Mouse (Mus musculus): ENCODE measurements at regions not wholly inside any gene's neighbourhood (a gene's known extent, or its start where the extent isn't known, plus 50 kb on each side); places are given as distances from the start of the nearest gene placed in this dataset.

GRCm38 (mm10) chr12:49170097-49170496 is 212.4 kb upstream of the Foxg1 start:
- no peaks in the 10 kb centered on the region for H3K4me1 ChIP-seq (ENCODE audit: insufficient read depth, low read depth, low read length)
- no peak overlapping the region for H3K9ac ChIP-seq (replicated peaks; ENCODE audit: low read depth)
- no peaks in the 10 kb centered on the region for H3K36me3 ChIP-seq (ENCODE audit: insufficient read depth, low read length)
- no peaks in the 10 kb centered on the region for H3K27me3 ChIP-seq (replicated peaks; ENCODE audit: insufficient read depth, low read length)
- no peak overlapping the region for H3K4me2 ChIP-seq (replicated peaks; ENCODE audit: low read depth, low read length)
- WGBS, result 43% methylated on average over 5 of the region's 5 CpGs
- DNase-seq (ENCODE audit: low spot score) (no peak), ATAC-seq (no peak)
- TF ChIP-seq EP300 (IDR thresholded peaks at IDR 0.05) (no peak), CTCF (IDR thresholded peaks at IDR 0.05) (peak; percentile 26; the same call in 1 of the 2 replicates)
- H3K4me3 ChIP-seq (ENCODE audit: low read depth, low read length), result no peak overlapping the region
- no peaks in the 10 kb centered on the region for H3K9me3 ChIP-seq (ENCODE audit: low read length)
- H3K27ac ChIP-seq (ENCODE audit: low read length), result no peak overlapping the region

- 40% methylated on average over 1 of the region's 1 CpGs for WGBS
- Histone ChIP-seq H3K9me3 (ENCODE audit: low read length) (no peaks in the 10 kb centered on the region), H3K4me2 (replicated peaks; ENCODE audit: low read depth, low read length) (no peak overlapping the region), H3K4me3 (ENCODE audit: low read depth, low read length) (no peak overlapping the region), H3K4me1 (ENCODE audit: insufficient read depth, low read depth, low read length) (no peaks in the 10 kb centered on the region), H3K27ac (ENCODE audit: low read length) (no peak overlapping the region), H3K27me3 (replicated peaks; ENCODE audit: insufficient read depth, low read length) (no peaks in the 10 kb centered on the region), H3K9ac (replicated peaks; ENCODE audit: low read depth) (no peak overlapping the region), H3K36me3 (ENCODE audit: insufficient read depth, low read length) (no peaks in the 10 kb centered on the region)
- DNase-seq (ENCODE audit: low spot score) (peak; percentile 6), ATAC-seq (no peak)
- TF ChIP-seq EP300 (IDR thresholded peaks at IDR 0.05) (no peak), CTCF (IDR thresholded peaks at IDR 0.05) (peak; percentile 29; the same call in 1 of the 2 replicates)
Observed at GRCm38 (mm10) chr12:49171014-49171677, 211.3 kb upstream of the Foxg1 start.

GRCm38 (mm10) chr12:49191348-49191747 is 191.1 kb upstream of the Foxg1 start:
- Histone ChIP-seq H3K4me3 (ENCODE audit: low read depth, low read length) (no peak overlapping the region), H3K4me1 (ENCODE audit: insufficient read depth, low read depth, low read length) (no peaks in the 10 kb centered on the region), H3K27ac (ENCODE audit: low read length) (no peak overlapping the region), H3K27me3 (replicated peaks; ENCODE audit: insufficient read depth, low read length) (no peaks in the 10 kb centered on the region), H3K9ac (replicated peaks; ENCODE audit: low read depth) (no peak overlapping the region), H3K36me3 (ENCODE audit: insufficient read depth, low read length) (no peaks in the 10 kb centered on the region), H3K4me2 (replicated peaks; ENCODE audit: low read depth, low read length) (no peak overlapping the region), H3K9me3 (ENCODE audit: low read length) (no peaks in the 10 kb centered on the region)
- ATAC-seq, result no peak
- no peak for TF ChIP-seq CTCF (IDR thresholded peaks at IDR 0.05)
- TF ChIP-seq EP300 (IDR thresholded peaks at IDR 0.05), result no peak
- WGBS, result 28% methylated on average over 2 of the region's 2 CpGs
- DNase-seq (ENCODE audit: low spot score), result no peak

GRCm38 (mm10) chr12:49233524-49234306 is 148.7 kb upstream of the Foxg1 start:
- no peak overlapping the region for H3K4me3 ChIP-seq (ENCODE audit: low read depth, low read length)
- no peak for TF ChIP-seq CTCF (IDR thresholded peaks at IDR 0.05)
- TF ChIP-seq EP300 (IDR thresholded peaks at IDR 0.05), result no peak
- no peaks in the 10 kb centered on the region for H3K27me3 ChIP-seq (replicated peaks; ENCODE audit: insufficient read depth, low read length)
- no peaks in the 10 kb centered on the region for H3K4me1 ChIP-seq (ENCODE audit: insufficient read depth, low read depth, low read length)
- no peak for DNase-seq (ENCODE audit: low spot score)
- H3K36me3 ChIP-seq (ENCODE audit: insufficient read depth, low read length), result no peaks in the 10 kb centered on the region
- no peak overlapping the region for H3K27ac ChIP-seq (ENCODE audit: low read length)
- no peak overlapping the region for H3K9ac ChIP-seq (replicated peaks; ENCODE audit: low read depth)
- 78% methylated on average over 5 of the region's 5 CpGs for WGBS
- H3K9me3 ChIP-seq (ENCODE audit: low read length), result no peaks in the 10 kb centered on the region
- no peak overlapping the region for H3K4me2 ChIP-seq (replicated peaks; ENCODE audit: low read depth, low read length)
- no peak for ATAC-seq

Measured in lung, postnatal 0 days (tissue).